Mouse (Mus musculus) bone marrow, adult 2 months (tissue): ENCODE data around the gene Hivep3. TPM values are rescaled to one million over a fixed set of nuclear protein-coding genes. Genes with fewer than 3 reads are reported as not detected.

Source experiments
- H3K27ac ChIP-seq: fragments of 200-500 bp; 2 replicates; pipeline ENCODE4 v1.5.1; 2012; ENCODE audit warnings: low read depth, mild to moderate bottlenecking, control low read depth, inconsistent platforms, low read length; ENCODE audit not compliant: control insufficient read depth, poor library complexity, insufficient read depth
- H3K4me1 ChIP-seq: fragments of 200-500 bp; 2 replicates; pipeline ENCODE4 v1.6.1; 2011; ENCODE audit warnings: low read length; ENCODE audit not compliant: control insufficient read depth, insufficient read depth
- H3K4me3 ChIP-seq: fragments of 200-500 bp; replicated peaks from 2 replicates; pipeline ENCODE3; 2011; ENCODE audit warnings: mild to moderate bottlenecking, low read depth, low read length, control low read depth; ENCODE audit not compliant: control insufficient read depth
- CTCF ChIP-seq: fragments of 200-500 bp; IDR thresholded peaks from 2 replicates; pipeline ENCODE4 v1.5.1; 2011; ENCODE audit warnings: low read length, control low read depth; ENCODE audit not compliant: control insufficient read depth, insufficient read depth
- POLR2A ChIP-seq: fragments of 200-500 bp; IDR thresholded peaks from 2 replicates; pipeline ENCODE4 v1.6.1; 2011; ENCODE audit warnings: low read depth, mild to moderate bottlenecking, control low read depth, low read length, borderline replicate concordance; ENCODE audit not compliant: control insufficient read depth
- WGBS: fragments of 180-500 bp; shearing (Covaris S2); methylation state at CpG from one replicate; pipeline ENCODE4 v1.1.7; 2018; 5-methylcytosine and 5-hydroxymethylcytosine counted together
- polyA plus RNA-seq: library from polyadenylated mRNA; stranded (reverse); fragments of >200 nt; gene quantifications from 2 replicates; pipeline ENCODE4 v1.2.4, GENCODE M21; 2011; ENCODE audit warnings: low replicate concordance; ENCODE audit not compliant: missing spikeins, insufficient read depth, insufficient read length

Gene Hivep3
- polyA plus RNA-seq, 1 experiment = 7.3 TPM

DNA sequence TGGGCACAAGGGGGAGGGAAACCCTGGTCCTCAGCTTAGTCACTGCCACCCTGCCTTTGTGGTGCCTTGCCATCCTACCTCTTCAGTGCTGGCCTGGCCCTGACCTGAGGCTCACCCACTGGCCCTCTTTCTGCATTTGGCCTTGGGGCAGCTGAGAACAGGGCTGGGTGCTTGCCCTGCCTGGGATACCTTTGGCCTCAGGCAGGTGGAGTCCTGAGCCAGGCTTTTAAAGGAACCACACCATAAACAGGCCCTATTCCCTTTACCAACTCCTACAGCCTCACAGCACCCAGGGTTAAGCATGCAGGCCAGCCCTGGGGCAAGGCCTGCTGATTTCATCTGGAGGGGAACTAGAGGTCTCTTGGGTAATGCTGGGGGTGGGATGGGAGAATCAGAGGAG is 447.0 kb downstream of the Hivep3 start:
- Histone ChIP-seq H3K4me1 (no peaks in the 10 kb centered on the region; the same call in 1 of the 2 replicates), H3K27ac (no peak overlapping the region), H3K4me3 (no peak overlapping the region)
- TF ChIP-seq POLR2A = no peak

- no peaks in the 10 kb centered on the region for H3K4me1 ChIP-seq
- TF ChIP-seq CTCF = no peak
- no peak for TF ChIP-seq POLR2A
- WGBS = 15% methylated on average over 5 of the region's 5 CpGs
These were observed 450.9 kb downstream of the Hivep3 start for GRCm38 (mm10) chr4:120184374-120184991.

GRCm38 (mm10) chr4:120186441-120186840 is 452.9 kb downstream of the Hivep3 start:
- WGBS = 84% methylated on average over 1 of the region's 1 CpGs
- no peak overlapping the region for H3K4me3 ChIP-seq
- TF ChIP-seq CTCF (no peak), POLR2A (no peak)
- no peaks in the 10 kb centered on the region for H3K4me1 ChIP-seq
- H3K27ac ChIP-seq = no peak overlapping the region

More at GRCm38 (mm10) chr4:120184374-120184991, 450.9 kb downstream of the Hivep3 start:
- H3K4me3 ChIP-seq = no peak overlapping the region
- H3K27ac ChIP-seq = no peak overlapping the region

DNA sequence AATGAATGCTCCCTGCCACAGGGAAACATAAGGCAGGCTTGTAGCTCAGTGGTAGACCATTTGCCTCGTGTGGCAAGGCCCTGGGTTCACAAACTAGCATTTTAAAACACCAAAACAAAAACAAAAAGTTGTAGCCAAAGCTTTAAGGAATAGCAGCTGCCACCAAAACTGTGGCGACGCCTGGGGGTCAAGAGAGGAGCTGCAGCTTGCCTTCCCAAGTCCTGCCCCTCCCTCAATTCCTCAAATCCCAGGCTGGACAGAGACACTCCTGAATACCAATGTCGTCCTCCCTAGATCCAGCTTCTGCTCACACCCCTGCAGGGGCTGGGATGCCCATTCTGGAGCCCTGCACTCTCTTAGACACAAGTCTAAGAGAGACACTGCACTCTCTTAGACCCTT is 453.4 kb downstream of the Hivep3 start:
- H3K27ac ChIP-seq = no peak overlapping the region
- H3K4me3 ChIP-seq = no peak overlapping the region
- H3K4me1 ChIP-seq = no peaks in the 10 kb centered on the region
- WGBS = 38% methylated on average over 4 of the region's 4 CpGs
- TF ChIP-seq CTCF (no peak), POLR2A (no peak)

Other genes starting within 250 kb of the Hivep3 start
- gene Rimkla, start 241.2 kb upstream of the Hivep3 start, polyA plus RNA-seq = not detected in 2 replicates
- 5.0 and 9.7 TPM in 2 replicates for gene Foxj3, start 196.8 kb upstream of the Hivep3 start, polyA plus RNA-seq
- gene Frg2f1, start 194.3 kb upstream of the Hivep3 start, polyA plus RNA-seq = 0.84 and 5.5 TPM in 2 replicates
- gene Guca2a, start 96.1 kb upstream of the Hivep3 start, polyA plus RNA-seq = not detected in 2 replicates
- 2.2 TPM in 1 of 2 replicates, not detected in the other for gene Guca2b, start 74.8 kb upstream of the Hivep3 start, polyA plus RNA-seq